Mouse (Mus musculus) CD4-positive, CD25-positive, alpha-beta regulatory T cell, adult 4 months (primary cell): ENCODE data around the gene Tle6. TPM values are rescaled to one million over a fixed set of nuclear protein-coding genes. Genes with fewer than 3 reads are reported as not detected.

Experiments used
- ATAC-seq: one replicate; pipeline ENCODE4 v1.8.0; 2017
- polyA plus RNA-seq, 2 experiments: library from polyadenylated mRNA; unstranded; fragments of 100-300 nt; shearing (Covaris generic); gene quantifications; one replicate each; pipeline ENCODE4 v1.2.1; 2017

The Tle6 gene
- polyA plus RNA-seq, 2 experiments from 2014 or later, result 2.8 TPM; not detected in 1

DNA sequence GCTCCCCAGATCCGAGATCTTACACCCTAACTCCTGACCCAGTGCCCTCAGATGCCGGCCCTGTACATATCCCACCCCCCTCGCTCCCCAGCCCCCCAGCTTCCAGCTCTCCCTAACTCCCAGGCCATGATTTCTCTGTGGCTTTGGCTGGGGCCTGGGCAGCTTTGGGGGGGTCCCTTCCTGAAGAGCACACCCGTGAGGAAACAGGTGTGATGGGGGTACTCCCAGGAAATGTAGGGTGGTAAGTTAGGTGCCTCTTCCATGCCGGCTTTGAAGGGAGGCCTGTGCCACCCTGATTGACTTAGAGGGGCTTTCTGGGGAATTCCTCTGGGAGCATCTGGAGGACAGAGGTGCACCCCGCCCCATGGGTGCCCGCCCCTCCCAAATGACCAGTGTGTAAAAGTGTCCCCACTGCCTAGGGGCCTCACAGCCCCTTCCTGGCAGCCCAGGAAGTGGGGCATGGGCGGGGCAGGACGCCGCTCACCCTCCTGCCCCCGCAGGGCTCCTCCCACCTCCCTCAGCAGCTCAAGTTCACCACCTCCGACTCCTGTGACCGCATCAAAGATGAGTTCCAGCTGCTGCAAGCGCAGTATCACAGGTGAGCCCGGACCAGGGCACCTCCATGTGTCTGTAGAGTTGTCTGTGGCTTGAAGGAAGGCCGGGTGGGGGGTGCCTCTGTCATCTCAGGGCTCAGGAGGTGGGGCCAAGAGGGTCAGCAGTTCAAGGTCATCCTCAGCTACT is 40.0 kb downstream of the Tle6 start:
- peak; percentile 91 for ATAC-seq

DNA sequence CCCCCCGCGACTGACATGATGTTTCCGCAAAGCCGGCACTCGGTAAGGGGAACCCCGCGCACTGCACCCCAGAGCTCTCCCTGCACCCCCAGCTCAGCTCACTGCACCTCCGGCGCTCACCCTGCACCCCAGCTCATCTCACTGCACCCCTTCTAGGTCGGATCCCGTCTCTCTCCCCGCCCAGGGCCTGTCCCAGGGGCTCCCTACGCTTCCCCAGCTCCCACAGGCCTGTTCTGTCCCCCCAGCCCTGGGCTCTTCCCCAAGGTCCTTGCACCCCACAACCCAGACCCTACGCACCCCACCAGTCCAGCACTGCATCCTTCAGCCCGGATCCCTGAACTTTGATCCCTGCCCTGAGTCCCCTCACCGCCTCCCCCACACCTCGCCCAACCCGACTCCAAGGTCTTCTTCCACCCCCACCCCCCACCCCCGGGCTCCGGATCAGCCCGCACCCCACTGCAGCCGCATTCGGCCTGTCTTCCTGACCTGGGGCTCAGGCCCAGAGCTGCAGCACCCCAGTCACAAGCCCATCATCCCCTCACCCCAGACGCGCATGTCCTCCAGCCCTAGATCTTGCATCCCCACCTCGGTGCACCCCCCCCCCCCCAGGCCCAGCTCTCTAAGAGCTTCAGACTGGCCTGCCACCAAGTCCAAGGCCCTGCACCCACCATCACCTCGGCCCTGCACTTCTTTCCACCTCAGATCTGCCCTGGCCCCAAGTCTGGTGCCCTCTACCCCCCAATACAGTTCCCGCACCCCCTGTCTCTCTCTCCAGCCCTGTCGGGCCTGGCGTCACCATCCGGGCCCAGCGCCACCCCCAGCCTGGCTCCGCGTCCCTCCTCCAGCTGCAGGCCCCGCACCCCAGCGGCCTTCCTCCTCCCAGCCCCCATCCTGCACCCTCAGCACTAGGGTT is 41.0 kb downstream of the Tle6 start:
- peak; percentile 53 for ATAC-seq

DNA sequence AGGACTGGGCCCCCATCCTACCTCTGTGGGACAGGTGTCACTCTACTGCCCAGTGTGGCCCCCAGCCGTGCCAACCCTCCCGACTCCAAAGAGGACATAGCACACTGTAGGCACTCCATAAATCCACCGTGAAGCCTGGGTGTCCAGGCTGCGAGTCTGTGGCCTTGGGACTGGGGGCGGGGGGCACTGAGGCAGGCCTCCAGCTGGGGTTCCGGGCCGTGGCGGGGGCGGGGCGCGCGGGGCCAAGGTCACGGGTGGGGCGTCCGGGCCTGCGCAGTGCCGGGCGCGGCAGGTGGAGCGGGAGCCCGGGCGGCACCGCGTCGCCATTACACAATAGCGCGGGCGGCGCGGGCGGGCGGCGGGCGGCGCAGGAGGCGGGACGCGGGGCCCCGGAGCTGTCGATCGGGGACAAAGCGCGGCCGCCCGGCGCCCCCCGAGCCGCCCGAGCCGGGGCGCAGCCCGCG is 41.7 kb downstream of the Tle6 start, which contains the start of gene Aes:
Aes (plus strand) TSS at position 326 of the 464 bp plus-strand sequence.
- ATAC-seq, result peak; percentile 42

DNA sequence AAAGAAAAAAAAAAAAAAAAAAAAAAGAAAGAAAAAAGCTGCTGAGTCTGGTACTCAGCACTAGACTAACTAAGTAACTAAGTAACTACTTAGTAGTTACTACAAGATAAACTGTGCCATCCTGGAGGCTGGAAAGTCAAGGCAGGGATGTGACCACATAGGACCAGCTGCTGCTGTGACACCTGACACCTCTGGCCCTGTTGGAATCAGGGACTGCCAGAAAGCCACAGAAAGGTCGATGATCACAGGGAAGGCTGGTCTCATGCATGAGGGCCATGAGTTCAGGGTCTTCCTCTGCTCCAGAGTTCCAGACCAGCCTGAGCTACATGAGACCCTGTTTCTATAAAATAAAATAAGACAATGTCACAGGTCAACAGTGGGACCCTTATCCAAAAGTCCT is 43.4 kb downstream of the Tle6 start:
- ATAC-seq, result no peak

DNA sequence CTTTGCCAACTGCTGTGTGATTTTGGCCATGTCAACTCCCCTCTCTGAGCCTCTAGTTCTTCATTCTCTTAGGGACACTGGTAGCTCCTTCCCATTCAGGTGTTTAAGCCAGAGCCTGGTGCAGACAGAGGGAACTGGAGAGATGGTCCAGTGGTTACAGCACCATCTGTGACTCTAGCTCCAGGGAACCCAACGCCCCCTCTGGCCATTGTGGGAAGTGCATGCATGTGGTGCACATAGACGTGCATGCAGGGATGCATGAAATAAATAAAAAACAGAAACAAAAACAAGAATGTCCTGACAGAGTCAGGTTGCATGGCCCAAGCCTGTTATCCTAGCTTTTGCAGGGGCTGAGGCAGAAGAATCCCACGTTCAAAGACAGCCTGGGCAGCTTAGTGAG is 44.6 kb downstream of the Tle6 start:
- no peak for ATAC-seq

DNA sequence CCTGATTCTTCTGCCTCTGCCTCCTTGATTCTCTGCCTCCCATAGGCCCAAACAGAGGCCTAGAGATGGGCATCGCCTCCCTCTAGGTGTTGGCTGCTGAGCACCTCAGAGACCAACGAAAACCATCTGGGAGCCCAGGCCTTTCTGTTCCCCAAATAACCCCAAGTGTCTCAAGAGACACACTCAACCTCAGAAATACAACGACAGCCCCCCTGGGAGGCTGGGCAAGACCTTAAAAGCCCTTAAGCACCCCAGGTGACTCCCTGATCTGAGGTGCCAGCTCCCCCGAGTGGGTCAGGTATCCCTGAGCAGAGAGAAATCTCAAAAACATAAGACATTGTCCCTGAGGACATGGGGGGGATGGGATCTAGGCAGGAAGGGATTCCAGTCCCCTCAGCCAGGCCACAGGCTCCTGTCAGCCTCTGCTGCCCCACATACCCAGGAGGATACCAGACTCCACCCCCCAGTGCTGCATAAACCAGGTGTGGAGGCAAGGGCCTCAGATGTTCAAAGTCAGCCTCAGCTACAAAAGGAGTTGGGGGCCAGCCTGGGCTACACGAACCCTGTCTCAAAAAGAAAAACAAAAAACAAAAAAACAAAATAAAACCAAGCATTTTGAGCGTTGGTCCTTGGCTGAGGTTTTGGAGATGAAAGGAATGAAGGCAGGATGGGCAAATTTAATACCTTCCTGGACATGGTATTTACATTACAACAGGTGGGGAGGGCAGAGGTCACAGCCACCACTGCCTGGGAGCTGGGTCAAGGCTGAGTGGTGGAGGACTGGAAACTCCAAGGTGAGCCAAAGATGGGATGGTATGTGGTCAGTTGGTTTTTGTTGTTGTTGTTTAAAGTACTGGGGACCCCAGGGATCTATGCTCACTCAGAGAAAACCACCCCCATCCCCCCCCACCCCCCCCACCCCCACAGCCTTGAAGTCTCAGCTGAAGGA is 46.8 kb downstream of the Tle6 start:
- ATAC-seq, result no peak

DNA sequence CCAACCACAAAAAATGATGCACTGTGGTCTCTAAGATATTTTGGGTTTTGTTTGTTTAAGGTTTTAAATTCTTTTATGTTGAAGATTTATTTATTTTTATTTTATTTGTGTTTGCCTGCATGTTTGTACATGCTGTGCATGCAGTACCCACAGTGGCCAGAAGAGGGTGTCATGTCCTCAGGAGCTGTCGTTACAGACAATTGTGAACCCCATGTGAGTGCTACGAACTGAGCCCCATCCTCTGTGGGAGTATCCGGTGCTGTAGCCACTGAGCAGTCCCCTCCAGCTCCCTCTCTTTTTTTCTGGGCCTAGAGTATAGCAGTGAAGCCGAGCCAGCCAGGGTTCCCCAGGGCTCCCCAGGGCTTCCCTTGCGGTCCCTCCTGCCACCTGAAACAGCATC is 47.6 kb downstream of the Tle6 start:
- no peak for ATAC-seq

DNA sequence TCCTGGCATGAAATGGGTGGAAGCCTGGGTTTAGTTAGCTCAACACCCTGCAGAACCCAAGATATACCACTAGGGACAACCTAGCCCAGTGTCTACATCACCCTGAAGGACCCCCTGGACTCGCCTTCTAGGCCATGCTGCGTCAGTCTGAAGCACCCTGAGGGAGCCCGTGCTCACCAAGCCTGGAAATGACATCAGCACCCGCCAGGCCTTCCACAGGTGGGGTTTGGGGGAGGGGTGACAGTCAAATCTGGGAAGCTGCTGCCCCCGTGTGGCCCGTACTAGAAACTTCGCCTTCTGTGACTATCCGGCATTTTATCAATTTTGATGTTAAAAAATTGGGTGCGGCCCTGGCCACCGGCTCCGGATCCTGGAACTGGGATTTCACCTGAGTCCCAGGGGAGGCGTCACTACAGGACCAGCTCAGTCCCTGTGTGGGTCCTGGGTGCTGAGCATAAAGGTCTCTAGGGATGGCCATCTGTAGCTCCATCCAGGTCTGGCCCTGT is 49.2 kb downstream of the Tle6 start:
- peak; percentile 94 for ATAC-seq

DNA sequence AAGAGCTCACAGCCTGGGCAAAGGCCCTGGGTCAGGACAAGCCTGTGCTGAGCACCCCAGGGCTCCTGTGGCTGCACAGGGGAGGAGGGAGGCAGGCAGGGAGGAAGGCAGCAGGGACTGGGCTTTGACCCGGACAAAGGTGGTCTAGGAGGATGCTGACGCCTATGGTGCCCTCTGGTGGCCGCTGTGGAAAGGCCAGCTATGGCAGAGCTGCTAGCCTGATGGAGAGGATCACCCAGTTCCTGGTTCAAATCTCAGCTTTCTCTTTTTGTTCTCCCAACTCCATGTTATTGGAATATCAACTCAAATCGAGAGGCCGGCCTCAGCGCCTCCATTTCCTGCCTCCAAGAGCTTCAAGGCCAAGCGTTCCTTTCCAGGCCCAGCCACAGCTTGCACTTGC is 50.6 kb downstream of the Tle6 start:
- peak; percentile 31 for ATAC-seq

DNA sequence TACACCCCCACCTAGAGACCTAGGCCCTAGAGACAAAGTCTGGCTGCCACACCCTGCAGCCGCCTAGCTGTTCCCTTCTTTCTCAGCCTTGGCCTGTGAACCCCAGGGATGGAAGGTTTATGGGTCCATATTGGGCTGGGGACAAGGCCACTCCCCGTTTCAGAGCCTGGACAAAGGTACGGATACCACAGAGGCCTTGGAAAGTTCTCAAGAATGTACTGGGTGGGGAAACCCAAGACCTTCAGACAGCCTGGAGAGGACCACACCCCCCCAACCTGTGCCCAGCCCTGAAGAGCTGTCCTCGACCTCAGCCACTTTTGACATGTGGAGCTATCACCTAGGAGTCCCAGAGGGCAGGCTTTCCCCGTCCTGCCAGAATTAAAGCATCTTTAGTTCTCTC is 51.9 kb downstream of the Tle6 start:
- ATAC-seq, result no peak

DNA sequence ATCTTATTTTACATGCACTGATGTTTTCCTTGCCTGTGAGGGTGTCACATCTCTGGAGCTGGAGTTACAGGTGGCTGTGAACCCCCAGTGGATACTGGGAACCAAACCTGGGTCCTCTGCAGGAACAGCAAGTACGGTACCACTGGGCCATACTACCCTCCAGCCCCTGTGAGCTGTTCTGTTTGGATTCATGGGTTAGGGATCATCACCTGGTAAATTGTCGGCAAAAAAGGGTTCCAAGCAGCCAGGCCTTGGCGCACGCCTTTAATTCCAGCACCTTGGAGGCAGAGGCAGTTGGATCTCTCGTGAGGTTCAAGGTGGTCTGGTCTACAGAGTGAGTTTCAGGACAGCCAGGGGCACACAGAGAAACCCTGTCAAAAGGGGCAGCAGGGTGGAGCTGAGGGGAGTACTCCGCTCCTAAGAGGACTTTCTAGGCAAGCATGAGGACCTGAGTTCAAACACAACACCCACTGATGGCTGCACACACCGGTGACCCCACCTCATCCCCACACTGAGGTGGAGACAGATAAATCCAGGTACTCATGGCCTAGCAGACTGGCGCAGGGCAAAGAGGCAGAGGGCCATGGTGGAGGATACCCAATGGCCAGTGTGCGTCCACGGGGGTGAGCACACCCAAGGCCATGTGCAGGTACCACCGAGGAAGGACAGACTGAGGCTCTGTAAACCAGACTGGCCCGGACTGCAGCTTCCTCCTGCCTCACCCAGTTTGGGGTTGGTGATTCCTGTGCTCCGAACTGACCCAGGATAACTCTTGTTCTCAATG is 53.9 kb downstream of the Tle6 start:
- no peak for ATAC-seq

DNA sequence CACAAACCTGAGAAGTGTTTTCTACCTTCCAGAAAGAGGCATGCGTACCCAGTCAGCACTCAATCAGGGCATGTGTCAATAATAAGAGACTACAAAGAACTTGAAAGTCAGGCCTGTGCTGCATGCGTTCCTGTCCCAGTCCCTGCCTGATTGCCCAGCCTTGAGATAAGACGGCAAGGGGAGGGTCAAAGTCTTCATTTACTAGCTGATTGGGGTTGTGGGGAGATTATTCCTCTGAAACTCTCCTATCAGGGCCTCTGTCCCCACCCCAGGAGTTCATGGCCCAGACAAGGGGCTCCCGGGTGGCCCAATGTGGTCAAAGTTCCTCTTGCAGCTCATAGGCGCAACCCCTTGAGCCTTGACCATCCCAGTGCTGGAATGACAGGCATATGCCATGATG is 54.5 kb downstream of the Tle6 start:
- ATAC-seq, result no peak

DNA sequence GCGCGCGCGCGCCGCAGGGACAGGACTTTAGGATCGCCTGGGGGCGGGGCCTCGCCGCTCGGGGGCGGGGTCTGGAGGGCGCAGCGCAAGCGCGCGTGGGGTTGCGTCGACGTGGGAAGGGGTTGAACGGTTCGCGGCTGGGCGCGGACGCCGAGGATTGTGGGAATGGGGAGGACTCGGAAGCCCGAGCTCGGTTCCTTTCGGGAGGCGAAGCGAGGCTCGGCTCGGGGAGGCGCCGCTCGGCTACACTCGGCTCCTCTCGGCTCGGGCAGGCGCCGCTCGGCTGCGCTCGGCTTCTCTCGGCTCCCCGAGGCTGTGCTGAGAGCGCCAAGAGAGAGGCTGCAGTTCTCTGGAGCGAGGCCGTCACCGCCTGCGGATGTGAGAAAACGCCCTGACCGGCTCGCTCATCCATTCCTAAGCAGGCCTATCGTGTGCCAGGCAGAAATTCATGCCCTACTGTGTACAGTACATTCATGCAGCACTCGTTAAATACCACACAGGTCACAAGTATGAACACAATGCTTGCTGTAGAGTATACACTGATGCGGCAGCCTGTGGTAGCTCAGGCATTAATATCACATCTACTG is 55.6 kb downstream of the Tle6 start, which contains the start of gene Gna11:
Gna11 (minus strand) TSS at position 30 of the 587 bp plus-strand sequence.
- peak; percentile 95 for ATAC-seq

DNA sequence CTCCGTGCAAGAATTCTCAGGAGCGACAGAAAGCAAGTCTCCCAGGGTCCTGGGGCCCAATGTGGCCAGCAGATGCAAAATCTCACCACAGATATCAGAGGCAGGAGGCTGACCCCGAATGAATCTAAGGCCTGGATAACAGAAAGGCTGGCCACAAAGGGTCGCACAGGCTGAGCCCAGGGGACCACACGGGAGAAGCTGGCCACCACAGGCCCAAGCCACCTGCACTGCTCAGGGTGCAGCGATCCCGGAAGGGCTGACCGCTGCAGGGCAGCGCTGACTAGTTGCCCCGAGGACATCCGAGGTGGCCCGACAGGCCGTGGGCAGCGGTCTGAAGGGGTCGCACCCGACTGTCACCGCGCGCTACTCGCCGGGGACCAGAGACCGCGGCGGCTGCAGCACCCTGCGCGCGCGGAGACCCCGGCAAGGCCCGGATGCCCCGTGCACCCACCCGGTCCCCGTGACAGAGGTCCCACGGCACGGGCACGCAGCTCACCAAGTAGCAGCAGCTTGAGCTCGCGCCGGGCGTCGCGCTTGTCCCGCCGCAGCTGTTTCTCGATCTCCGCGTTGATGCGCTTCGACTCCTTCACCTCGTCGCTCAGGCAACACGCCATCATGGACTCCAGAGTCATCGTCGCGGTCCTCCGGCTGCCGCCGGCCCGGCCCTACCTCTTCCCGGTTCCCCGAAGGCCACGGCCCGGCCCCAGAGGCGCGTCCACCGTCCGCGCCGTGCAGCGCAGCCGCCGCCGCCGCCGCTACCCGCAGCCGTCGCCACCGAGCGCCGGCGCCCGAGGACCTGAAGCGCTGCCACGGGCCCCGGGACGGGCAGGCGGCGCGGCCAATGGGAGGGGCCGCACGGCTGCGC is 56.3 kb downstream of the Tle6 start:
- peak; percentile 19 for ATAC-seq

DNA sequence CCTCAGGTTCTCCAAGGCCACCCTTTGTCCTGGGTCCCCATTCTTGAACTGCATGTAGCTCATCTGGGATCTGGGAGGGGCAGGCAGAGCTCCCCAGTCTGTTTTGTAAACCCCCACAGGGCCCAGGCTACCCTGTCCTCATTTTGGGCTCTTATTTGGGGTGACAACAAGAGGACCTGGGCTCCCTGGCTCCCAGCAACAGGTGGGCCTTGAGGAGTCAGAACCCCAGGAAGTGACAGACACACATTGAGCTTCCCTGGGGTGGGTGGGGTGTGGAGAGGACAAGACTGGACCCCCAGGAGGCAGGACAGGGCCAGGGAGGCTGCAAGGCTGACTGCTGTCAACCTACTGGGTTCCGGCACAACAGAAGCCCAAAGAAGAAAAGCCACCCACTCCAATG is 57.2 kb downstream of the Tle6 start:
- no peak for ATAC-seq

DNA sequence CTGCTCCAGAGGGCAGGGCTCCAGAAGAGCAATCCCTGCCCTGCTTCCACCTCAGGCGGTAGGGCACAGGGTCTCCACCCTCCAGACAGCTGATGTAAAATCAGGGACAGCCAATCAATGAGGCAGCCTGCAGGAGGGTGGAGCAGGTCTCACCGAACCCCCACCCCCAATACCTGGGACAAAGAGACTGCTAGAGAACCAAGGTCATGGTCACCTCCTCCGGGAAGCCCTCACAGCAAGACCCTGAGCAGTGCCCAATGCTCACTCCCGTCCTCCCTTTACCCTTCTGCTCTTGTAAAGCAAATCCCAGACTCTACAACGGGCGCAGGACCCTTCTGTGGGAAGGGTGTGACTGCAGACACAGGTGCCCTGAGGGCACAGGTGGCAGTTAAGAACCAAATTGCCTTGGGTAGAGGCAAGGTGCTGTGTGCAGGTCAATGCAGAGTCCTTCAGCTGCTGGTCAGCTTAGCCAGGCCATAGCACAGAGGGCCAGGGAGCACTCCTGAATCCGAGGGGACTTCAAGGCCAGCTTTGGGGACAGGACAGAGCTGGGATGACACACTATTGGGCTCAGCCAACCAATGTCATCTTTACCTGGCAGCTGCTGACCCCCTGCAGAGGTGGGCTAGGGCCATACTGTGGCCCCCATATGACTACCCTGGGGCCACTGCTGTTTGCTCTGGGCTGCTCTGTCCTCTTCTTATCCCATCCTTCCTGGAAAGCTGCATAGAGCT is 58.0 kb downstream of the Tle6 start:
- ATAC-seq, result no peak

DNA sequence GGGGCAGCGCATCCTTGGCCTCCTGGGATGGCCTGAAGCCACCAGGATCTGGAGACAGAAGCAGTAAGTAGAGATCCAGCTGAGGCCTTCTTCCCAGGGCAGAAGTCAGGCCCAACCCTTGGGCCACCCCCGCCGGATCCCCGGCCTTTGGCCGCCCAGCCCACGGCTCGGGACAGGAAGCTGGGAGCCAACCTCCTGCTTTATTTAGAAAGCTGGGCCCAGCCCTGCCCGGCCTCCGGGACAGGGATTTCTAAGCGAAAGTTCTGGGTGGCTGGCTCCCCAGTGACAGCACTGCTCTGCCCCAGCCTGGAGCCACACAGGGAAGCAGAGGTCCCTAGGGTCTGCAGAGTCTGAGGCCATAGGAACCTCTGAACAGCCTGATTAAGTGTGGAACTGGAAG is 59.1 kb downstream of the Tle6 start:
- no peak for ATAC-seq

DNA sequence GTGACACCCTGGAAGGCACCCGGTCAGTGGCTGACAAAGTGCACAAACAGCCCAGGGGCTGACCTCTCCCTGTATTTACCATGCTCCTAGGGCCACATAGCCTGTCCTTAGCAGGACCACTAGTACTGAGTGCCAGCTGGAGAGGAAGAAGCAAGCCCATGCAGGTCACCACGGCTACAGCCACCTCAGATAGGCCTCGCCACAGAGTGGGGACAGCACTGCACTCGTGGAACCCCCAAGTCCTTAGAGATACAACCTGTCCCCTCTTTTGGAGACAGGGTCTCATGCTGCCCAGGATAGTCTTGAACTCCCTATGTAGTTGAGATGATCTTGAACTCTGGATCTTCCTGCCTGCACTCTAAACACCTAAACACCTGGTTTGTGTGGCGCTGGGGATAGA is 59.5 kb downstream of the Tle6 start:
- no peak for ATAC-seq
